Mouse (Mus musculus): ENCODE measurements around the gene Pex5.
A peak's percentile ranks its signal among the peaks of the same experiment; 100 is the strongest.

Pex5 gene

GRCm38 (mm10) chr6:124414927-124415325 lies at the start of gene Pex5:
Gene Pex5, minus strand, starts transcription at chr6:124415067.
- DNase-seq, result peak; percentile 97

GRCm38 (mm10) chr6:124463881-124464291 lies 49.0 kb upstream of the Pex5 start:
- DNase-seq, result no peak

- no peak for DNase-seq
Measured at GRCm38 (mm10) chr6:124459388-124459787, 44.5 kb upstream of the Pex5 start.

- no peak for DNase-seq
Measured at GRCm38 (mm10) chr6:124458505-124458904, 43.6 kb upstream of the Pex5 start.

GRCm38 (mm10) chr6:124457827-124458226 lies 43.0 kb upstream of the Pex5 start:
- no peak for DNase-seq

GRCm38 (mm10) chr6:124456243-124456642 lies 41.4 kb upstream of the Pex5 start:
- no peak for DNase-seq

- DNase-seq, result peak; percentile 39
Measured at GRCm38 (mm10) chr6:124453756-124454155, 38.9 kb upstream of the Pex5 start.

GRCm38 (mm10) chr6:124451995-124452394 lies 37.1 kb upstream of the Pex5 start:
- peak; percentile 62 for DNase-seq

- DNase-seq, result no peak
Measured at GRCm38 (mm10) chr6:124449668-124450383, 35.0 kb upstream of the Pex5 start.

- no peak for DNase-seq
Measured at GRCm38 (mm10) chr6:124448959-124449667, 34.2 kb upstream of the Pex5 start.

- DNase-seq, result no peak
Measured at GRCm38 (mm10) chr6:124448186-124448852, 33.5 kb upstream of the Pex5 start.

GRCm38 (mm10) chr6:124447356-124447755 lies 32.5 kb upstream of the Pex5 start:
- DNase-seq, result no peak

- DNase-seq, result no peak
Measured at GRCm38 (mm10) chr6:124446459-124446858, 31.6 kb upstream of the Pex5 start.

GRCm38 (mm10) chr6:124446024-124446423 lies 31.2 kb upstream of the Pex5 start:
- no peak for DNase-seq

GRCm38 (mm10) chr6:124443338-124443737 lies 28.5 kb upstream of the Pex5 start:
- no peak for DNase-seq

- DNase-seq, result no peak
Measured at GRCm38 (mm10) chr6:124436245-124436644, 21.4 kb upstream of the Pex5 start.

- DNase-seq, result no peak
Measured at GRCm38 (mm10) chr6:124435173-124435572, 20.3 kb upstream of the Pex5 start.

- no peak for DNase-seq
Measured at GRCm38 (mm10) chr6:124433688-124434324, 18.9 kb upstream of the Pex5 start.

GRCm38 (mm10) chr6:124430784-124431495 lies 16.1 kb upstream of the Pex5 start:
- no peak for DNase-seq

GRCm38 (mm10) chr6:124430379-124430778 lies 15.5 kb upstream of the Pex5 start:
- DNase-seq, result no peak

GRCm38 (mm10) chr6:124427791-124428576 lies 13.1 kb upstream of the Pex5 start:
- DNase-seq, result no peak

- DNase-seq, result no peak
Measured at GRCm38 (mm10) chr6:124427289-124427688, 12.4 kb upstream of the Pex5 start.

Measured in liver (tissue).